Mouse (Mus musculus) lung, embryonic 16.5 days (tissue): ENCODE measurements at regions not wholly inside any gene's neighbourhood (a gene's known extent, or its start where the extent isn't known, plus 50 kb on each side); places are given as distances from the start of the nearest gene placed in this dataset.

ENCODE experiments used
- ATAC-seq: fragments of 200-750 bp; cut with Nextera tagmentation; 2 replicates; pipeline ENCODE4 v1.8.0; 2017; ENCODE audit warnings: low read depth, mild to moderate bottlenecking, moderate library complexity
- H3K27ac ChIP-seq: fragments of 300-500 bp; sonication (generic); 2 replicates; pipeline ENCODE4 v1.5.1; 2014; ENCODE audit warnings: mild to moderate bottlenecking, control low read depth, low read length
- H3K27me3 ChIP-seq: fragments of 300-500 bp; sonication (generic); 2 replicates; pipeline ENCODE4 v1.6.1; 2014; ENCODE audit warnings: low read depth, low read length, mixed read lengths; ENCODE audit not compliant: control insufficient read depth, insufficient read depth
- H3K36me3 ChIP-seq: fragments of 300-500 bp; sonication (generic); 2 replicates; pipeline ENCODE4 v1.6.1; 2014; ENCODE audit warnings: low read length; ENCODE audit not compliant: control insufficient read depth, insufficient read depth
- H3K4me1 ChIP-seq: fragments of 300-500 bp; sonication (generic); replicated peaks from 2 replicates; pipeline ENCODE4 v1.6.1; 2014; ENCODE audit warnings: low read length, mixed read lengths; ENCODE audit not compliant: control insufficient read depth, insufficient read depth
- H3K4me2 ChIP-seq: fragments of 300-500 bp; sonication (generic); 2 replicates; pipeline ENCODE4 v1.6.1; 2014; ENCODE audit warnings: low read depth, low read length, control low read depth
- H3K4me3 ChIP-seq: fragments of 300-500 bp; sonication (generic); 2 replicates; pipeline ENCODE4 v1.5.1; 2014; ENCODE audit warnings: mild to moderate bottlenecking, low read length, control low read depth
- H3K9ac ChIP-seq: fragments of 300-500 bp; sonication (generic); 2 replicates; pipeline ENCODE4 v1.6.1; 2014; ENCODE audit warnings: low read length, control low read depth
- H3K9me3 ChIP-seq: fragments of 300-500 bp; sonication (generic); 2 replicates; pipeline ENCODE4 v1.6.1; 2016; ENCODE audit warnings: low read length; ENCODE audit not compliant: control insufficient read depth
- WGBS: fragments of 180-500 bp; shearing (Covaris S2); extraction: QIAGEN DNeasy Blood & Tissue Kit; methylation state at CpG from one replicate; pipeline ENCODE4 v1.1.7; 2014; 5-methylcytosine and 5-hydroxymethylcytosine counted together

- no peak overlapping the region for H3K9ac ChIP-seq
- H3K9me3 ChIP-seq: no peaks in the 10 kb centered on the region
- no peaks in the 10 kb centered on the region for H3K27me3 ChIP-seq
- 59% methylated on average over 1 of the region's 1 CpGs for WGBS
- no peaks in the 10 kb centered on the region for H3K36me3 ChIP-seq
- ATAC-seq: peak; percentile 73
- no peak overlapping the region for H3K27ac ChIP-seq
- no peaks in the 10 kb centered on the region for H3K4me1 ChIP-seq
- no peak overlapping the region for H3K4me2 ChIP-seq
- H3K4me3 ChIP-seq: no peak overlapping the region
Measured at GRCm38 (mm10) chr3:18908737-18909136, 719.7 kb downstream of the 1700064H15Rik start.

DNA sequence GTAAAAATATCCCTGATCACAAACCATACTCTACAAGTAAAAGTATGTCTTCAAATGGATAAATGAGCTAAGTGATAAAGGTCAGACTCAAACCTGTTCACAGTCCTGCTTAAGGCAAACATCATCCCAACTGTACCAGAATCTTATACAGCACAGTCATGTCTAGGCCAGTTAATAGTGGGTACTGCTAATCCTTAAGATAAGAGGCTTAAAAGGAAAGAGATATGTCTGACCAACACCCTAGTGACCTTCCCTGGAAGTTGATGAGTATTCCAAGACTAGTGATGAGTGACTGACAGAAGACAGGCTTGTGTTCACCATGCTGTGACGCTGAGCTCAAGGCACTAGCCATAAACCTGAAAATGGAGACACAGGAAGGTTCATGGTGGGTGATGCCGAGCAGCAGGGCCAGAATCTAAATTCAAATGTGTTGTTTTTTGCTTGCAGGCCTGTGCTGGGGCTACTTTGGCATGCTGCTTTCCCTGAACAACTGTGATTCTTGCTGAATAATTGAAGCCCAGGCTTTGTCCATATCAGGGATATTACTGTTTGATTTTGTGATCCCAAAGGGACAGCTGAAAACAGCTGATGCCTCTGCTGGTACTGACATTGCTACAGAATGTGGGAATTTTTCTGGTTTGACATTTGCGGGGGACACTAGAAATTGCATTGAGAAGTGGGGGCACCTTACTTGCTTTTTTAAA lies 699.9 kb downstream of the 1700064H15Rik start:
- H3K27ac ChIP-seq: no peak overlapping the region
- H3K4me1 ChIP-seq: no peaks in the 10 kb centered on the region
- ATAC-seq: no peak
- H3K9me3 ChIP-seq: no peaks in the 10 kb centered on the region
- H3K9ac ChIP-seq: no peak overlapping the region
- no peak overlapping the region for H3K4me2 ChIP-seq
- no peaks in the 10 kb centered on the region for H3K27me3 ChIP-seq
- H3K36me3 ChIP-seq: no peaks in the 10 kb centered on the region
- no peak overlapping the region for H3K4me3 ChIP-seq
- WGBS: 79% methylated on average over 3 of the region's 3 CpGs

DNA sequence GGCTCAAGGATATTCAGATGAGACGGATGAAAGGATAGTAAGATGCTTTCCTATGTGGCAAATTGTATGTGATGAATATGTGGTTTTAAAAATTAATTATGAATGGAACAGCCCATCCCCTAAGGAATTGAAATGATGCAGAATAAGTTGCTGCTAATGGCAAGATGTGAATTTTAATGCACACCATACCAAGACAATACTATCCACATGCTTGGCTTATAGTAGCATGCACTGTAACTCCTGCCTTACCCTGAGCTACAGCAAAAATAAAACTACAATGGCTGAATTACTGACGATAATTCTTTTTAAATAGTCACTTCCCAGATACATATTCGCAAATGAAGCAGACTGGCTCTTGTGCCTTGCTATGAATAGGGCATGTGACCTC lies 699.4 kb downstream of the 1700064H15Rik start:
- H3K9me3 ChIP-seq: no peaks in the 10 kb centered on the region
- no peak overlapping the region for H3K4me3 ChIP-seq
- ATAC-seq: no peak
- WGBS: 79% methylated on average over 3 of the region's 3 CpGs
- no peaks in the 10 kb centered on the region for H3K27me3 ChIP-seq
- no peak overlapping the region for H3K4me2 ChIP-seq
- no peak overlapping the region for H3K27ac ChIP-seq
- no peaks in the 10 kb centered on the region for H3K4me1 ChIP-seq
- H3K36me3 ChIP-seq: no peaks in the 10 kb centered on the region
- H3K9ac ChIP-seq: no peak overlapping the region

DNA sequence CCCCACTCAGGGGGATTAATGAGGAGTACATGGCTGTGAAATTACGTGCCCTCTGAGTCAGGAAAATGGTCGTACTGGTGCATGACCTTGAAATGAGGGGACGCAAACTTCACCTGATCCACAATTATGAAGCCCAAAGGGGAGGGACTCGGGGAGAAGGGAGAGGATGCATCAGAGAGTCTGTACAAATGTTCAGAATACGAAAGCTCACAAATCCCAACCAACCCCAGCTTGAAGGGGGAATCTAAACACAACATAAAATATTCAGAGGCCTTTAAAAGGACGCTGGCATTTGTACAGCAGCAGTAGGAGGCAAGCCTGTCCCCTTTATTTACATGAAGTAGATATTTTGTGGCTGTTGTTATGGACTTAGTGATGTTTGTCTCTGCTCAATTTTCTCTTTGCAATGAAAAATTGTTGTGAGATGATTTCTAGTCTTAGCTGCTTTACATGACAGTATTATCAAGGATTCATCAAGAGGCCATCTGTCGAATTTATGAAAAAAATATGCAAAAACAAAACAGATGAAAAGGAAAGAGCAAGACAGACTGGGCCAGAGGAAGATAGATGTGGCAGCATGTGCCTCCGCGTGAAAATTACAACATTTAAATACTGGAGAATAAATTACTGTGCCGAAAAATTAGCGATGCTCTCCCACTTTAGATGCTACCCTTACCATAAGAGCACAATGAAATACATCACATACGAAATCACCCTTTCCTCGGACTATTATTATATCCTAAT lies 695.3 kb downstream of the 1700064H15Rik start:
- no peak overlapping the region for H3K27ac ChIP-seq
- H3K4me1 ChIP-seq: no peaks in the 10 kb centered on the region
- H3K4me3 ChIP-seq: no peak overlapping the region
- no peak overlapping the region for H3K9ac ChIP-seq
- 75% methylated on average over 13 of the region's 13 CpGs for WGBS
- no peak overlapping the region for H3K4me2 ChIP-seq
- no peaks in the 10 kb centered on the region for H3K9me3 ChIP-seq
- no peak for ATAC-seq
- H3K27me3 ChIP-seq: no peaks in the 10 kb centered on the region
- H3K36me3 ChIP-seq: no peaks in the 10 kb centered on the region

GRCm38 (mm10) chr3:18934891-18935290 lies 693.6 kb downstream of the 1700064H15Rik start:
- H3K9ac ChIP-seq: no peak overlapping the region
- no peaks in the 10 kb centered on the region for H3K36me3 ChIP-seq
- H3K4me1 ChIP-seq: no peaks in the 10 kb centered on the region
- no peak overlapping the region for H3K4me3 ChIP-seq
- H3K27ac ChIP-seq: no peak overlapping the region
- H3K4me2 ChIP-seq: no peak overlapping the region
- 84% methylated on average over 2 of the region's 2 CpGs for WGBS
- no peaks in the 10 kb centered on the region for H3K27me3 ChIP-seq
- H3K9me3 ChIP-seq: no peaks in the 10 kb centered on the region
- no peak for ATAC-seq

DNA sequence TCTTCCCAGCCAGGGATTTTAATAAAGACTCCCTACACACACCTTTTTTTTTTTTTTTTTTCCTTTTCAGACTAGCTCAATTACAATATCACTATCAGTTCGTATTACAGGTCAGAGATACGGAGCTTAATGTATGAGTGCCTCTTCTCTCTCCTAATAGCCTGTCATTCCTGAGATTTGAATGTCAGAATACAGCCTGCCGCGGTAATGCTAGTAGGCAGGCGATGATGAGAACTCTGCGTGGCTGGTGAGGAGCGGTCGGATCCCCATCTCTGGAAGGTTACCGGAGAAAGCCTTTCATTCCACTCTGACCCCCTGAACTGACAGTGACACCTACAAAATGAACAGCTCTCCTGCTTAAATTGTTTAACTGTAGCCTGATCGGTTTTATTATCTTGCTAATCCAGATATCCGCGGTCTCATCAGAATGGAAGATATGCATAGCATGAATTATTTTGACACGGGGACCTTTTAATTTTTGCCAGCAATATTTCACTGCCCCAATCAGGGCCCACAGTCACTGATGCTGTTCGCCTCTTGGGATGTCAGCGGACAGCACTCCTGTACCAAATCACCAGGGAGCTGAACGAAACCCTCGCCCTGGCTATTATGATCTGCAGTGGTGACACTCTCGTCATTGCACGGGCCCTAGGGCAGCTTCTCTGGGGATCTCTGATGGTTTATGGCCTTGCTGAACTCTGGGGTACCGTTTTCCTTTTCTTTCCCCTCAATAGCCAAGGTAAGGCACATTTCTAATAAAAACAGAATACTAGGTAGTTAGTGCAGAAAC lies 690.9 kb downstream of the 1700064H15Rik start:
- Histone ChIP-seq H3K9ac (no peak overlapping the region), H3K36me3 (no peaks in the 10 kb centered on the region), H3K4me1 (peaks cover 10% of the 10 kb centered on the region), H3K9me3 (no peaks in the 10 kb centered on the region), H3K27ac (no peak overlapping the region), H3K4me3 (no peak overlapping the region), H3K4me2 (no peak overlapping the region), H3K27me3 (no peaks in the 10 kb centered on the region)
- 70% methylated on average over 20 of the region's 20 CpGs for WGBS
- no peak for ATAC-seq

DNA sequence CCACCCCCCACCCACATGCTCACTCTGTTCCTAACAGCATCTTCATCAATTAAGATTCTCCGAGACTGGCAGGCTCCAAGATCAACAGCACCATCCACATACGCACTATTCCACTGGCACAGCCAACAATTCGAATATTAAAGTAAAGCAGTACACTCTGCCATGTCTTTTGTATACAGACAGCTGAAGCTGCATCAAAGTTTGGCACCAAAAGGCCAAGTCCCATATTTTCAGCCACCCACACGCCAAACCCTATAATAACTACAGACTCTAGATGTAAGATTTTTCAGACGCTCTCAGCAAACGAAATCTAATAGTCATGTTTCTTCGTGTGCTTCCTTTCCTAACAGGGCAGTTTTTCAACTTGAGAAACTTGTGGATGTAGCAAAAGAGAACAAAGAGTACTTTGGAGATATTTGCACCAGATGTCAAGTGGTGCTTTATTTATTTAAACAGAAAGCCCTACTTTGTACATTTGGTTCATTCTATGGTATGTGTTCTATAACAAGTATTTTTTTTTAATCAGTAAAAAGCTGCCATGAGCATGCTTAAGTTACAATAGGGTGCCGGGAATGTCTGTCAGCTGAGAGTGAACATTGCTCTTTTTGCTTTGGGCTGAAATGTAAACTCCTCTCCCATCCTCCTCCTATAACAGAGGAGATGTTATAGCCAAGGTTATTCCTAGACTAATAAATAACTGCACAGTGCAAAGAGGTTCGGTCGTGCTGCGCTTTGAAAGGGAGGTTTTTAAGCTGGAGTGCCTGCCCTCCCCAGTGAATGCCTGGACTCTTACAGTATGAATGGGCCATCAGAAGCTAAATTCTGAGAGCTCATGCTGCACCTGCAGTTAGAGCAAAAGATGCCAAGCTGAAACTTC lies 686.9 kb downstream of the 1700064H15Rik start:
- ATAC-seq: peak; percentile 88
- H3K4me3 ChIP-seq: no peak overlapping the region
- 25% methylated on average over 11 of the region's 11 CpGs for WGBS
- H3K36me3 ChIP-seq: no peaks in the 10 kb centered on the region
- H3K4me1 ChIP-seq: peaks cover 10% of the 10 kb centered on the region
- H3K9ac ChIP-seq: no peak overlapping the region
- no peak overlapping the region for H3K27ac ChIP-seq
- H3K9me3 ChIP-seq: no peaks in the 10 kb centered on the region
- 0 out of 2 replicates have a peak overlapping the region, but pooled peaks have one; percentile 12 for H3K4me2 ChIP-seq
- no peaks in the 10 kb centered on the region for H3K27me3 ChIP-seq

GRCm38 (mm10) chr3:18960341-18960740 lies 668.1 kb downstream of the 1700064H15Rik start:
- Histone ChIP-seq H3K27ac (no peak overlapping the region), H3K9ac (no peak overlapping the region), H3K27me3 (no peaks in the 10 kb centered on the region), H3K4me3 (no peak overlapping the region), H3K9me3 (no peaks in the 10 kb centered on the region), H3K36me3 (no peaks in the 10 kb centered on the region), H3K4me2 (no peak overlapping the region), H3K4me1 (no peaks in the 10 kb centered on the region)
- peak; percentile 69 for ATAC-seq
- 48% methylated on average over 1 of the region's 1 CpGs for WGBS
